Mouse (Mus musculus) embryonic fibroblast, embryonic 13.5 days (primary cell): ENCODE results near the gene Ireb2.

Experiments used
- CTCF ChIP-seq: IDR thresholded peaks from 2 replicates; pipeline ENCODE4 v1.5.1; 2011; ENCODE audit warnings: mild to moderate bottlenecking, control low read depth, low read length, moderate library complexity, borderline replicate concordance; ENCODE audit not compliant: insufficient read depth
- POLR2A ChIP-seq: IDR thresholded peaks from 2 replicates; pipeline ENCODE4 v1.6.1; 2011; ENCODE audit warnings: low read depth, mild to moderate bottlenecking, control low read depth, low read length, moderate library complexity

GRCm38 (mm10) chr9:54892111-54892510, 28.5 kb downstream of the Ireb2 start:
- TF ChIP-seq POLR2A (no peak), CTCF (no peak)
